28 mouse cellular contexts compared by ENCODE assay signal in the genomic region with DNA sequence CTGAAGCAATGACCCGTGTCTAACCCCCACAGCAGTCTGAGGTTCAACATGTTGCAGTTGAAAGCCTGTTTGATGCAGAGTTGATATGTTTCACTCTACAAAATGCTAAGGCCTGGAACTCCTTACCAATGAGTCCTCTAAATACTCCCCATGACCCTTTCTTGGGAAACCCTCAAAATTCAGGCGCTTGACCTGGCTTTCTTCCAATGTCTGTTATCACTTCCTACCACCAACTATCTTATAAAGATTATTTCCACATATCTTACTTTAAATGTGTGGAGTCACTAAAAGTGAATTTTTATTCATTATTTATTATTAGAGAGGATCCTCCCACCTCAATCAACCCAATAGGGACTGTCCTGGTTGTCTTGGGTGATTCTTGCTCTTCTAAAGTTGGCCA. TPM values are rescaled to one million over a fixed set of nuclear protein-coding genes. Genes with fewer than 3 reads are reported as not detected.
A peak's percentile ranks its signal among the peaks of the same experiment; 100 is the strongest.
DNase-seq lines count a peak whose midpoint lies in the region; ATAC-seq and TF ChIP-seq lines count a peak whose summit lies in the region.
"Had no signal": no experiment of that assay in that cellular context is flagged by ENCODE, and none has a peak within 500 bp of the region (broad histone marks: within the 10 kb centered on the region; RNA-seq: fewer than 3 reads in every experiment).

No protein-coding gene starts in this region.

- TF ChIP-seq CTCF in MEL (IDR thresholded peaks at IDR 0.05 in 2 of 3, conservative IDR thresholded peaks at IDR 0.05 in 1 of 3; ENCODE audit: control insufficient read depth in 1 of 3, insufficient read depth in 1 of 3, low read depth in 2 of 3, low read length in 3 of 3, poor library complexity in 1 of 3, severe bottlenecking in 1 of 3) = no peak

- no peaks in the 10 kb centered on the region for H3K27me3 ChIP-seq in liver, embryonic 15.5 days
- H3K27me3 ChIP-seq in liver, embryonic 11.5 days (replicated peaks; ENCODE audit: control insufficient read depth, insufficient read depth, low read length) = no peaks in the 10 kb centered on the region
- H3K27me3 ChIP-seq in MEL (ENCODE audit: control insufficient read depth in 1 of 2, insufficient read depth in 2 of 2, low read length in 2 of 2) = no peaks in the 10 kb centered on the region
- no peaks in the 10 kb centered on the region for H3K27me3 ChIP-seq in hindbrain, embryonic 11.5 days (ENCODE audit: control insufficient read depth, insufficient read depth, low read length)
- H3K27me3 ChIP-seq: CH12.LX; embryonic facial prominence, embryonic 13.5 days; embryonic facial prominence, embryonic 15.5 days; forebrain, embryonic 12.5 days had no signal

- DNase-seq in liver, embryonic 11.5 days (ENCODE audit: low spot score) = no peak
- DNase-seq in 416B (ENCODE audit: low read depth) = peak; percentile 72
- peak; percentile 37 for DNase-seq in MEL (ENCODE audit: low read depth, low spot score)
- DNase-seq in frontal cortex, adult 2 months (ENCODE audit: extremely low spot score in 1 of 2, low spot score in 1 of 2) = no peak
- no peak for DNase-seq in hindbrain, embryonic 11.5 days (ENCODE audit: low spot score)
- DNase-seq: adrenal gland, adult 2 months; adrenal gland, postnatal 10 days; adrenal gland, postnatal 25 days; B cell, adult 2 months; cerebellum, adult 11 months; cerebellum, adult 18-20 months; cerebellum, adult 8-10 months; cerebellum, adult 9-11 months; cerebellum, postnatal 14 days; cerebellum, postnatal 36 days; embryo, embryonic 11 days had no signal

- 39% methylated on average over 2 of the region's 2 CpGs for WGBS in liver, embryonic 15.5 days (ENCODE audit: insufficient replicate concordance)
- 77% methylated on average over 2 of the region's 2 CpGs for whole genome bisulfite sequencing in liver, embryonic 11.5 days
- WGBS in hindbrain, embryonic 11.5 days = 87% methylated on average over 2 of the region's 2 CpGs

- H3K9ac ChIP-seq in liver, embryonic 15.5 days = no peak overlapping the region
- no peak overlapping the region for H3K9ac ChIP-seq in liver, embryonic 11.5 days (ENCODE audit: low read depth, low read length)
- peak overlapping the region; percentile 15; the same call in 1 of the 2 replicates for H3K9ac ChIP-seq in MEL (ENCODE audit: control insufficient read depth, low read depth, low read length, poor library complexity, severe bottlenecking)
- no peak overlapping the region for H3K9ac ChIP-seq in hindbrain, embryonic 11.5 days (ENCODE audit: low read depth, low read length)
- H3K9ac ChIP-seq: embryonic facial prominence, embryonic 13.5 days; embryonic facial prominence, embryonic 15.5 days; forebrain, embryonic 12.5 days had no signal

- peaks cover 52% of the 10 kb centered on the region for H3K4me1 ChIP-seq in liver, embryonic 15.5 days (replicated peaks)
- peaks cover 15% of the 10 kb centered on the region for H3K4me1 ChIP-seq in liver, embryonic 11.5 days (replicated peaks; ENCODE audit: control insufficient read depth, insufficient read depth, low read length)
- H3K4me1 ChIP-seq in MEL (ENCODE audit: control insufficient read depth in 1 of 2, insufficient read depth in 2 of 2, low read length in 2 of 2) = peaks cover 26 to 61% of the 10 kb centered on the region in 2 experiments
- H3K4me1 ChIP-seq in hindbrain, embryonic 11.5 days (replicated peaks; ENCODE audit: control insufficient read depth, insufficient read depth, low read length) = no peaks in the 10 kb centered on the region
- H3K4me1 ChIP-seq: embryonic facial prominence, embryonic 15.5 days; forebrain, embryonic 10.5 days; forebrain, embryonic 12.5 days had no signal

- no peak overlapping the region for H3K4me3 ChIP-seq in liver, embryonic 15.5 days (replicated peaks)
- no peak overlapping the region for H3K4me3 ChIP-seq in liver, embryonic 11.5 days (ENCODE audit: low read depth, low read length)
- H3K4me3 ChIP-seq in MEL (ENCODE audit: control insufficient read depth in 1 of 2, insufficient read depth in 1 of 2, low read depth in 2 of 2, low read length in 2 of 2) = peak overlapping the region; percentile 15 to 56; a peak in 3 of 4 replicates
- H3K4me3 ChIP-seq in hindbrain, embryonic 11.5 days (ENCODE audit: low read depth, low read length) = no peak overlapping the region
- H3K4me3 ChIP-seq: embryonic facial prominence, embryonic 13.5 days; embryonic facial prominence, embryonic 15.5 days; forebrain, embryonic 10.5 days; forebrain, embryonic 12.5 days had no signal

- no peak for ATAC-seq in liver, embryonic 15.5 days (ENCODE audit: insufficient read depth)
- ATAC-seq in liver, embryonic 11.5 days (replicated peaks; ENCODE audit: low FRiP score) = no peak
- ATAC-seq in hindbrain, embryonic 11.5 days (ENCODE audit: low FRiP score) = no peak
- ATAC-seq: CD4-positive, CD25-positive, alpha-beta regulatory T cell, adult 4 months; forebrain, embryonic 14.5 days; forebrain, embryonic 16.5 days had no signal

- no peak for TF ChIP-seq RAD21 in MEL (IDR thresholded peaks at IDR 0.05; ENCODE audit: low read depth, low read length)

- TF ChIP-seq POLR2A in MEL (IDR thresholded peaks at IDR 0.05; ENCODE audit: control insufficient read depth in 1 of 2, insufficient read depth in 1 of 2, low read depth in 1 of 2, low read length in 2 of 2, poor library complexity in 1 of 2) = no peak

- H3K36me3 ChIP-seq in liver, embryonic 15.5 days (replicated peaks) = no peaks in the 10 kb centered on the region
- H3K36me3 ChIP-seq in liver, embryonic 11.5 days (ENCODE audit: control insufficient read depth, insufficient read depth, low read length) = no peaks in the 10 kb centered on the region
- peaks cover 0 to 71% of the 10 kb centered on the region in 2 experiments; a peak in 2 of 4 replicates for H3K36me3 ChIP-seq in MEL (ENCODE audit: control insufficient read depth in 1 of 2, insufficient read depth in 2 of 2, low read length in 2 of 2)
- H3K36me3 ChIP-seq in hindbrain, embryonic 11.5 days (ENCODE audit: control insufficient read depth, insufficient read depth, low read length) = no peaks in the 10 kb centered on the region
- H3K36me3 ChIP-seq: embryonic facial prominence, embryonic 13.5 days; embryonic facial prominence, embryonic 15.5 days; forebrain, embryonic 10.5 days; forebrain, embryonic 12.5 days had no signal

- peak in 1 of 2 experiments; percentile 66; a peak in 3 of 4 replicates for TF ChIP-seq EP300 in MEL (IDR thresholded peaks at IDR 0.05; ENCODE audit: low read depth in 1 of 2, low read length in 2 of 2)

- no peaks in the 10 kb centered on the region for H3K9me3 ChIP-seq in liver, embryonic 15.5 days (replicated peaks)
- no peaks in the 10 kb centered on the region for H3K9me3 ChIP-seq in liver, embryonic 11.5 days (ENCODE audit: control insufficient read depth, low read length)
- H3K9me3 ChIP-seq in MEL (replicated peaks; ENCODE audit: insufficient read depth, low read length) = no peaks in the 10 kb centered on the region
- no peaks in the 10 kb centered on the region for H3K9me3 ChIP-seq in hindbrain, embryonic 11.5 days (ENCODE audit: control insufficient read depth, low read length)
- H3K9me3 ChIP-seq: embryonic facial prominence, embryonic 13.5 days; embryonic facial prominence, embryonic 15.5 days; forebrain, embryonic 10.5 days; forebrain, embryonic 12.5 days; G1E had no signal

- H3K4me2 ChIP-seq in liver, embryonic 15.5 days = peak overlapping the region; percentile 66
- H3K4me2 ChIP-seq in liver, embryonic 11.5 days = no peak overlapping the region
- no peak overlapping the region for H3K4me2 ChIP-seq in hindbrain, embryonic 11.5 days (replicated peaks; ENCODE audit: low read depth, low read length)
- H3K4me2 ChIP-seq: embryonic facial prominence, embryonic 13.5 days; embryonic facial prominence, embryonic 15.5 days; forebrain, embryonic 12.5 days had no signal

- H3K27ac ChIP-seq in liver, embryonic 15.5 days (replicated peaks) = no peak overlapping the region
- no peak overlapping the region for H3K27ac ChIP-seq in liver, embryonic 11.5 days (ENCODE audit: low read depth, low read length)
- H3K27ac ChIP-seq in MEL (ENCODE audit: control insufficient read depth, low read depth, low read length) = peak overlapping the region; percentile 30
- no peak overlapping the region for H3K27ac ChIP-seq in hindbrain, embryonic 11.5 days (ENCODE audit: low read depth, low read length)
- H3K27ac ChIP-seq: embryonic facial prominence, embryonic 13.5 days; embryonic facial prominence, embryonic 15.5 days; forebrain, embryonic 10.5 days; forebrain, embryonic 12.5 days had no signal

- peaks cover 59% of the 10 kb centered on the region for H3K79me2 ChIP-seq in MEL (ENCODE audit: control insufficient read depth, insufficient read depth, low read length, poor library complexity)

TF ChIP-seq in MEL, 35 proteins besides CTCF, POLR2A, EP300 and RAD21 (continues in another document):
- TF ChIP-seq POLR2AphosphoS2 (IDR thresholded peaks at IDR 0.05; ENCODE audit: low read length) = no peak
- peak; percentile 51 for TF ChIP-seq SIN3A (IDR thresholded peaks at IDR 0.05; ENCODE audit: low read length)
- TF ChIP-seq TCF12 (IDR thresholded peaks at IDR 0.05; ENCODE audit: low read depth, low read length) = peak; percentile 71; the same call in 1 of the 2 replicates
- peak; percentile 48 for TF ChIP-seq ETS1 (IDR thresholded peaks at IDR 0.05; ENCODE audit: low read depth, low read length)
- no peak for TF ChIP-seq MAX (IDR thresholded peaks at IDR 0.05; ENCODE audit: low read length)
- no peak for TF ChIP-seq E2F4 (IDR thresholded peaks at IDR 0.05; ENCODE audit: borderline replicate concordance, low read depth, low read length)
- no peak for TF ChIP-seq BHLHE40 (IDR thresholded peaks at IDR 0.05; ENCODE audit: borderline replicate concordance, low read depth, low read length)
- TF ChIP-seq TAL1 (IDR thresholded peaks at IDR 0.05; ENCODE audit: low read length) = no peak

RNA-seq across cellular contexts. Expression of gene Il1rl1, which starts 2.8 kb away (rescaled TPM):
- 4.6 and 4.7 TPM in 2 replicates for polyA plus RNA-seq in liver, embryonic 15.5 days (2015; fragmentation: Nextera tagmentation; extraction: Ambion mirVana)
- 1.7 and 2.3 TPM in 2 replicates for polyA plus RNA-seq in liver, embryonic 11.5 days (2014; fragmentation: Nextera tagmentation; extraction: Ambion mirVana)
- total RNA-seq in MEL (2012; rRNA removed) = 50.4 and 68.4 TPM in 2 replicates
- polyA plus RNA-seq in MEL (2012; ENCODE audit: insufficient read depth in 1 of 2, insufficient read length in 2 of 2, low read depth in 1 of 2, low replicate concordance in 2 of 2, missing spikeins in 1 of 2) = 10 to 100 TPM in 1 of 2 experiments, not detected in 1; 44.4 TPM
- 0.06 and 0.14 TPM in 2 replicates for polyA plus RNA-seq in frontal cortex, adult 2 months (2012; rRNA removed)
- 0.08 and 0.36 TPM in 2 replicates for polyA plus RNA-seq in hindbrain, embryonic 11.5 days (2014; fragmentation: Nextera tagmentation; extraction: Ambion mirVana)
- polyA plus RNA-seq: embryonic facial prominence, embryonic 11.5 days; forebrain, embryonic 10.5 days; forebrain, embryonic 12.5 days; forebrain, embryonic 14.5 days had no signal

RNA-seq across cellular contexts. Expression of gene Il18r1, which starts 33.2 kb away (rescaled TPM):
- polyA plus RNA-seq in liver, embryonic 15.5 days (2015; fragmentation: Nextera tagmentation; extraction: Ambion mirVana) = 0.08 and 0.10 TPM in 2 replicates
- polyA plus RNA-seq in liver, embryonic 11.5 days (2014; fragmentation: Nextera tagmentation; extraction: Ambion mirVana) = 0.10 TPM in 1 of 2 replicates, not detected in the other
- total RNA-seq in MEL (2012; rRNA removed) = 0.08 TPM in 1 of 2 replicates, not detected in the other
- polyA plus RNA-seq in MEL (2012; ENCODE audit: insufficient read depth in 1 of 2, insufficient read length in 2 of 2, low read depth in 1 of 2, low replicate concordance in 2 of 2, missing spikeins in 1 of 2) = under 1 TPM in 1 of 2 experiments, not detected in 1; 0.10 TPM
- polyA plus RNA-seq in frontal cortex, adult 2 months (2012; rRNA removed) = 0.12 and 0.17 TPM in 2 replicates
- 0.08 TPM in 1 of 2 replicates, not detected in the other for polyA plus RNA-seq in hindbrain, embryonic 11.5 days (2014; fragmentation: Nextera tagmentation; extraction: Ambion mirVana)
- total RNA-seq: adrenal gland, postnatal 25 days had no signal
- polyA plus RNA-seq: embryonic facial prominence, embryonic 11.5 days; embryonic facial prominence, embryonic 13.5 days; erythroblast, embryonic 14.5 days; forebrain, embryonic 10.5 days; forebrain, embryonic 12.5 days; forebrain, embryonic 14.5 days; forebrain, embryonic 16.5 days; G1E had no signal

Comparison
In these comparisons a context has a peak if more than half of its experiments do, and no peak if none do; other contexts are left out.
1. H3K4me3 ChIP-seq: peak in MEL (2 of 2); none in liver, embryonic 15.5 days (single experiment), liver, embryonic 11.5 days (single experiment) and hindbrain, embryonic 11.5 days (single experiment).
2. DNase-seq: peak in 416B (single experiment) and MEL (single experiment); none in liver, embryonic 11.5 days (single experiment), frontal cortex, adult 2 months (0 of 2) and hindbrain, embryonic 11.5 days (single experiment).